Mouse (Mus musculus): Measurements from ENCODE around the gene Nuak1. TPM values are rescaled to one million over a fixed set of nuclear protein-coding genes. Genes with fewer than 3 reads are reported as not detected.

The Nuak1 gene
- polyA plus RNA-seq, 1 experiment from 2014 or later, result 2.6 TPM

DNA sequence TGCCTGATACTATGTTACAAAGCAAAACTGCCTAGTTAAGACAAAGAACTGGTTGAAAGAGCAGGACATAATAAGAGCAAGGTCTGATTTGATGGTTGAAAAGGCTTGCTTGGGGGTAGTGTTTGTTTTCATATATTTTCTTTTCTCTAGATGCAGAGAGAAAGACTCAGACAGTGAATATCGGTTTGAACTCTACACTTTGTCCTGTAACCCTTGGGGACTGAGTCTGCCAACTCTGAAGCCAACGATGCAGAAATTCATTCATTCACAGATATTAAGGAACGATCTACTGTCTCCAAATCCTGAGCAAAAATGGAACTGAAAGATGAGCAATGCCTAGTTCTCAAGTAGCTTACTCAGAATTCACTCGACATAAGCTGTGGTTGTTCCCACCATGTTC lies 39.7 kb upstream of the Nuak1 start:
- peak overlapping the region; percentile 83 for H3K27ac ChIP-seq (ENCODE audit: low read length)
- no peaks in the 10 kb centered on the region for H3K27me3 ChIP-seq (ENCODE audit: control insufficient read depth, insufficient read depth, low read depth, low read length)
- no peaks in the 10 kb centered on the region for H3K36me3 ChIP-seq (ENCODE audit: control insufficient read depth, insufficient read depth, low read length)
- 80% methylated on average over 4 of the region's 4 CpGs for WGBS
- H3K4me3 ChIP-seq (ENCODE audit: low read length), result no peak overlapping the region
- H3K4me1 ChIP-seq (replicated peaks; ENCODE audit: control insufficient read depth, insufficient read depth, low read length), result peaks cover 6% of the 10 kb centered on the region; the same call in 1 of the 2 replicates
- H3K9me3 ChIP-seq (ENCODE audit: control insufficient read depth, low read length), result no peaks in the 10 kb centered on the region
- no peak overlapping the region for H3K9ac ChIP-seq (ENCODE audit: low read length)
- ATAC-seq (ENCODE audit: low read depth), result no peak
- H3K4me2 ChIP-seq (ENCODE audit: low read depth, low read length), result no peak overlapping the region

DNA sequence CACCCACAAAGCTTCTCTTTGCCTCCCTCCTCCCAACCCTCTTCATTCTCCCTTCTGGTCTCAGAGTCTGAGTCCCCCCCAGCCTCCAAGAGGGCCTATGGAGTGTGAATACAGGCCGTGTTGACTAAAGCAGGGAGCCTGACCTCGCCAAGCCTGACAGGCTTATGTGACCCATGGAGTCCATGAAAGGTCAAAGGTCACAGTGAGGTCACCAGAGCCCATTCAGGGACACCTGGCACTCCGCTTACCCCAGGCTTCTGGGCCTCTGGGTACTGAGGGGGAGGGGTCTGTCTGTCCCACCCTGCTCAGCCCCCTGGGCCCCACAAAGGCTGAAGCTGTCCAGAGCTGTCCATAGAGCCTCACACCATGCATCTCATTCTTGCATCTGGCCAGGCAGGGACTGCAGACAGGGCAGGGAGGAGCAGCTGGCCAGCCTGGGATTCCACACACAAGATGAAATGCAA lies 37.2 kb upstream of the Nuak1 start:
- H3K9me3 ChIP-seq (ENCODE audit: control insufficient read depth, low read length), result no peaks in the 10 kb centered on the region
- 24% methylated on average over 3 of the region's 3 CpGs for WGBS
- peaks cover 6% of the 10 kb centered on the region; the same call in 1 of the 2 replicates for H3K4me1 ChIP-seq (replicated peaks; ENCODE audit: control insufficient read depth, insufficient read depth, low read length)
- ATAC-seq (ENCODE audit: low read depth), result peak; percentile 19; the same call in 1 of the 2 replicates
- no peak overlapping the region for H3K4me3 ChIP-seq (ENCODE audit: low read length)
- no peak overlapping the region for H3K4me2 ChIP-seq (ENCODE audit: low read depth, low read length)
- no peak overlapping the region for H3K9ac ChIP-seq (ENCODE audit: low read length)
- H3K36me3 ChIP-seq (ENCODE audit: control insufficient read depth, insufficient read depth, low read length), result no peaks in the 10 kb centered on the region
- H3K27ac ChIP-seq (ENCODE audit: low read length), result no peak overlapping the region
- no peaks in the 10 kb centered on the region for H3K27me3 ChIP-seq (ENCODE audit: control insufficient read depth, insufficient read depth, low read depth, low read length)

DNA sequence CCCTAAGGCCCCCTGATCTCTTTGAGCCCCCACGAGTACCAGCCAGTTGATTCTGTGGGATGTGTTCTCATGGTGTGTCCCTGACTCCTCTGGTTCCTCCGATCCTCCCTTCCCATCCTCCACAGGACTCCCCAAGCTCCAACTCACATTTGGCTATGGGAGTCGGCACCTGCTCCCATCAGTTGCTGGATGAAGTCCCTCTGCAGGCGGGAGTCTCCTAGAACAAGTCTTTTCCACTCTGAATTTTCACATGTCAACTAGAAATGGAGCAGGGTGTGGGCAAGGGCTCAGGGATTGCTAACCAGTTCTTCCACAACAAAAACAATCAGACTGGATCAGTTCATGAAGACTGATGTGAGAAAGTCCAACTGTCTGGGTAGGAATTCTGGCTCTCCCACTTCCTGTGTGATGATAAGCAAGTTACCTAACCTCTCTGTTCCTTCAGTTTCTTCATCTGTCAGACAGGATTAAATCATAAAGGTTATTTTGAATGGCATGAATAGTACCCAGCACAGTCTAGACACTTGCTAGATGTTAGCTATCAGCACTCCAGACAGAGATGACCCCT lies 36.7 kb upstream of the Nuak1 start:
- no peak for ATAC-seq (ENCODE audit: low read depth)
- Histone ChIP-seq H3K4me3 (ENCODE audit: low read length) (no peak overlapping the region), H3K9me3 (ENCODE audit: control insufficient read depth, low read length) (no peaks in the 10 kb centered on the region), H3K27me3 (ENCODE audit: control insufficient read depth, insufficient read depth, low read depth, low read length) (no peaks in the 10 kb centered on the region), H3K36me3 (ENCODE audit: control insufficient read depth, insufficient read depth, low read length) (no peaks in the 10 kb centered on the region), H3K4me1 (replicated peaks; ENCODE audit: control insufficient read depth, insufficient read depth, low read length) (peaks cover 6% of the 10 kb centered on the region; the same call in 1 of the 2 replicates), H3K27ac (ENCODE audit: low read length) (no peak overlapping the region), H3K9ac (ENCODE audit: low read length) (no peak overlapping the region), H3K4me2 (ENCODE audit: low read depth, low read length) (no peak overlapping the region)
- WGBS, result 49% methylated on average over 4 of the region's 4 CpGs

- Histone ChIP-seq H3K4me3 (ENCODE audit: low read length) (no peak overlapping the region), H3K36me3 (ENCODE audit: control insufficient read depth, insufficient read depth, low read length) (no peaks in the 10 kb centered on the region), H3K4me2 (ENCODE audit: low read depth, low read length) (no peak overlapping the region), H3K9ac (ENCODE audit: low read length) (no peak overlapping the region), H3K9me3 (ENCODE audit: control insufficient read depth, low read length) (no peaks in the 10 kb centered on the region), H3K4me1 (replicated peaks; ENCODE audit: control insufficient read depth, insufficient read depth, low read length) (no peaks in the 10 kb centered on the region), H3K27ac (ENCODE audit: low read length) (no peak overlapping the region), H3K27me3 (ENCODE audit: control insufficient read depth, insufficient read depth, low read depth, low read length) (no peaks in the 10 kb centered on the region)
- ATAC-seq (ENCODE audit: low read depth), result no peak
- WGBS, result 31% methylated on average over 6 of the region's 6 CpGs
These were observed 27.3 kb upstream of the Nuak1 start for GRCm38 (mm10) chr10:84467555-84468164.

GRCm38 (mm10) chr10:84465511-84465910 lies 25.1 kb upstream of the Nuak1 start:
- Histone ChIP-seq H3K36me3 (ENCODE audit: control insufficient read depth, insufficient read depth, low read length) (no peaks in the 10 kb centered on the region), H3K4me2 (ENCODE audit: low read depth, low read length) (no peak overlapping the region), H3K27me3 (ENCODE audit: control insufficient read depth, insufficient read depth, low read depth, low read length) (no peaks in the 10 kb centered on the region), H3K4me3 (ENCODE audit: low read length) (no peak overlapping the region), H3K9ac (ENCODE audit: low read length) (no peak overlapping the region), H3K4me1 (replicated peaks; ENCODE audit: control insufficient read depth, insufficient read depth, low read length) (no peaks in the 10 kb centered on the region), H3K9me3 (ENCODE audit: control insufficient read depth, low read length) (no peaks in the 10 kb centered on the region), H3K27ac (ENCODE audit: low read length) (no peak overlapping the region)
- ATAC-seq (ENCODE audit: low read depth), result no peak
- WGBS, result 41% methylated on average over 4 of the region's 4 CpGs

- Histone ChIP-seq H3K27ac (ENCODE audit: low read length) (no peak overlapping the region), H3K4me2 (ENCODE audit: low read depth, low read length) (no peak overlapping the region), H3K9me3 (ENCODE audit: control insufficient read depth, low read length) (no peaks in the 10 kb centered on the region), H3K4me3 (ENCODE audit: low read length) (no peak overlapping the region), H3K36me3 (ENCODE audit: control insufficient read depth, insufficient read depth, low read length) (no peaks in the 10 kb centered on the region), H3K27me3 (ENCODE audit: control insufficient read depth, insufficient read depth, low read depth, low read length) (no peaks in the 10 kb centered on the region), H3K9ac (ENCODE audit: low read length) (no peak overlapping the region), H3K4me1 (replicated peaks; ENCODE audit: control insufficient read depth, insufficient read depth, low read length) (0 out of 2 replicates have a peak, but pooled peaks cover 7% of the 10 kb centered on the region)
- 53% methylated on average over 8 of the region's 8 CpGs for WGBS
- no peak for ATAC-seq (ENCODE audit: low read depth)
These were observed 20.2 kb upstream of the Nuak1 start for GRCm38 (mm10) chr10:84460420-84461101.

DNA sequence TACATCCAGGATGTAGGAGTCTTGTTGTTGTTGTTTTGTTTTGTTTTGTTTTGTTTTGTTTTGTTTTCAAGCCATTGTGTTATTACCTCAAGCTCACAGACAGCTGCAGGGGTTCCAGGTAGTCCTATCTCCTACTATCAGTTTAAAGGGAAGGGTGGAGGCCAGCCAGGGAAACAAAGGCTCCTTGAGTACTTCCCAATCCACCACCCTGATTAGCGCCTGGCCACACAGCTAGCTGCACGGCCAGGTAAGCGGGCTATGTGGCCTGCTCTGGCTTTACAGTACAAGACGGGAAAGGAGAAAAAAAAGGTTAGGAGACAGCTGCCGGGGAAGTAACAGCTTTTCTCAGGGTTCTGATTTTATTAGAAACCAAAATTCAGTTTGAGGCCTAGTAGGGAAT lies 17.7 kb upstream of the Nuak1 start:
- Histone ChIP-seq H3K4me2 (ENCODE audit: low read depth, low read length) (peak overlapping the region; percentile 39), H3K27me3 (ENCODE audit: control insufficient read depth, insufficient read depth, low read depth, low read length) (no peaks in the 10 kb centered on the region), H3K4me3 (ENCODE audit: low read length) (peak overlapping the region; percentile 8; the same call in 1 of the 2 replicates), H3K9me3 (ENCODE audit: control insufficient read depth, low read length) (no peaks in the 10 kb centered on the region), H3K9ac (ENCODE audit: low read length) (no peak overlapping the region), H3K27ac (ENCODE audit: low read length) (peak overlapping the region; percentile 19; the same call in 1 of the 2 replicates), H3K36me3 (ENCODE audit: control insufficient read depth, insufficient read depth, low read length) (no peaks in the 10 kb centered on the region), H3K4me1 (replicated peaks; ENCODE audit: control insufficient read depth, insufficient read depth, low read length) (0 out of 2 replicates have a peak, but pooled peaks cover 7% of the 10 kb centered on the region)
- no peak for ATAC-seq (ENCODE audit: low read depth)
- WGBS, result 69% methylated on average over 5 of the region's 5 CpGs

- no peaks in the 10 kb centered on the region for H3K27me3 ChIP-seq (ENCODE audit: control insufficient read depth, insufficient read depth, low read depth, low read length)
- 55% methylated on average over 9 of the region's 9 CpGs for WGBS
- H3K27ac ChIP-seq (ENCODE audit: low read length), result peak overlapping the region; percentile 19; the same call in 1 of the 2 replicates
- no peaks in the 10 kb centered on the region for H3K9me3 ChIP-seq (ENCODE audit: control insufficient read depth, low read length)
- no peak overlapping the region for H3K9ac ChIP-seq (ENCODE audit: low read length)
- no peak for ATAC-seq (ENCODE audit: low read depth)
- H3K36me3 ChIP-seq (ENCODE audit: control insufficient read depth, insufficient read depth, low read length), result no peaks in the 10 kb centered on the region
- 0 out of 2 replicates have a peak, but pooled peaks cover 7% of the 10 kb centered on the region for H3K4me1 ChIP-seq (replicated peaks; ENCODE audit: control insufficient read depth, insufficient read depth, low read length)
- H3K4me2 ChIP-seq (ENCODE audit: low read depth, low read length), result peak overlapping the region; percentile 39
- H3K4me3 ChIP-seq (ENCODE audit: low read length), result peak overlapping the region; percentile 8; the same call in 1 of the 2 replicates
These were observed 17.1 kb upstream of the Nuak1 start for GRCm38 (mm10) chr10:84457539-84457938.

DNA sequence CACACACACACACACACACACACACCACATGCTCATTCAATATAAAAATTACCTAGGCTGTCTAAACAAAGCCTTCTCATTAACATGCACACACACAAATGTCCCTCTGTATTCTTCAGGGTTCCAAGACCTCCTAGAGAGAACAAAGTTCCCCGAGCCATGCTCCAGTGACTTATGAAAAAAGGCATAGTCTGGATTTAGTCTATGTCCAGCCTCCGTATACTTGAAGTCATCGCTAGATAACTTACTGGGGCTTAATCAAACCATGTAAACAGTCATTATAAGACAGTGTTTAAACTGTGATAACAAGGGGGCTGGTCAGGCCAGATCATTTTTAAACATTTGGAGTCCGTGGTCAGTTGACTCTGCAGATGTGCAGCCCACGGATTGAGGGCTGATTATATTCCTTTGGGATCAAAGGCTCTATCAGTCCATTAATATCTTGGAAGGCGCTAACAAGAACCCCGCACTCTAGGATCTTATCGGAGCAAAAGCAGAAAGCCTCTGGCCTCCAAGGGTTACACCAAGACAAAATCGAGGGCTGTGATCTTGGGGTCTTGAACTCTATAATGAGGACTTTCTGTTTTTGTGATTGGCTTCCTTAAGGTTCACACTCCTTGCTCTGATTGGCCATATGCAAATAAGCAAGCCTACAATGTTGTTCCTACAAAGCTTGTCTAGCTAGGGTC lies 16.4 kb upstream of the Nuak1 start:
- no peak overlapping the region for H3K4me3 ChIP-seq (ENCODE audit: low read length)
- no peaks in the 10 kb centered on the region for H3K36me3 ChIP-seq (ENCODE audit: control insufficient read depth, insufficient read depth, low read length)
- H3K27me3 ChIP-seq (ENCODE audit: control insufficient read depth, insufficient read depth, low read depth, low read length), result no peaks in the 10 kb centered on the region
- no peak overlapping the region for H3K27ac ChIP-seq (ENCODE audit: low read length)
- ATAC-seq (ENCODE audit: low read depth), result peak; percentile 26; the same call in 1 of the 2 replicates
- H3K9me3 ChIP-seq (ENCODE audit: control insufficient read depth, low read length), result no peaks in the 10 kb centered on the region
- no peak overlapping the region for H3K9ac ChIP-seq (ENCODE audit: low read length)
- H3K4me2 ChIP-seq (ENCODE audit: low read depth, low read length), result no peak overlapping the region
- 0 out of 2 replicates have a peak, but pooled peaks cover 7% of the 10 kb centered on the region for H3K4me1 ChIP-seq (replicated peaks; ENCODE audit: control insufficient read depth, insufficient read depth, low read length)
- 19% methylated on average over 9 of the region's 9 CpGs for WGBS
